Mouse (Mus musculus) stomach, postnatal 0 days (tissue): ENCODE data around the gene Pip4k2a.

Experiments used
- CTCF ChIP-seq: IDR thresholded peaks from 2 replicates; pipeline ENCODE4 v1.5.1; 2016; ENCODE audit warnings: antibody characterized with exemption, low read depth, mild to moderate bottlenecking, moderate library complexity
- EP300 ChIP-seq: optimal IDR thresholded peaks from 2 replicates; pipeline ENCODE3; 2016; ENCODE audit warnings: antibody characterized with exemption

GRCm38 (mm10) chr2:18933418-18933817 is 64.5 kb downstream of the Pip4k2a start:
- TF ChIP-seq CTCF (no peak), EP300 (no peak)
